Mouse (Mus musculus) frontal cortex, postnatal 10 days (tissue): ENCODE measurements around the gene Gm10309.
A peak's percentile ranks its signal among the peaks of the same experiment; 100 is the strongest.
"Not testable (repeated sequence)": the region's sequence is repeated elsewhere in the genome, so short reads cannot be mapped to it uniquely, and the experiment has no call there.

Source experiments
- DNase-seq, 2 experiments: peaks; one replicate each; pipeline ENCODE4 v3.0.0; 2022; ENCODE audit warnings: low spot score in 2 of 2, mixed read lengths in 1 of 2

Gene Gm10309

DNA sequence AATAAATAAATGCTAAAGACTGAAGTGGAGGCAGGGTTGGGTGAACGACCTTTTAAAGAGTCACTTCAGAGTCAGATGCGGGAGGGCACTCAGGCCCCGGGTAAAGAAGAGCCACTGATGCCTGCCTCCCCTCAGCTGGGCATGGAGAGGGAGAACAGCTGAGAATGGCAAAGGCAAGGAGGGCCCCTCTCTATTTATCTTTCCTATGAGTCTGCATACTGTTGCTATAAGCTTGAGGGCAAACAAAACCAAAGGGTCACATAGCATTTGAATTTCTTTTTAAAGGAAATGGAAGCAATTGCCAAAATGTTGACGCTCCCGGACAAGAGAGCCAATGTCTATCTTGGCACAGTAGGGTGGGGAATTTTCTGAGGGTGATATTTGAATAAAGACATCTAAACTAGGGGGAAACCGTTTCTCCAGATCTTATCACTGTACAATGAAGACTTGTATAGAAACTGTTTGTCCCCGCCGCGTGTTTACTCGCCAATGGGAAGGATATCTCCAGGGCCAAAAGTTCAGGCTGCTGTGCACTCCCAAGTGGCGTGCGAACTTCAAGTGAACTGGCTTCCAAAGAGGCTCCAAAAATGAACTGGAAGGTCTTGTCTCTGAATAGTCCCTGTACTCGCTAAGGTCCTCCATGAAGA is 10.1 kb upstream of the Gm10309 start:
- no peak for DNase-seq

- DNase-seq = no peak
These were observed 4.8 kb upstream of the Gm10309 start for GRCm38 (mm10) chr17:86509871-86510270.

DNA sequence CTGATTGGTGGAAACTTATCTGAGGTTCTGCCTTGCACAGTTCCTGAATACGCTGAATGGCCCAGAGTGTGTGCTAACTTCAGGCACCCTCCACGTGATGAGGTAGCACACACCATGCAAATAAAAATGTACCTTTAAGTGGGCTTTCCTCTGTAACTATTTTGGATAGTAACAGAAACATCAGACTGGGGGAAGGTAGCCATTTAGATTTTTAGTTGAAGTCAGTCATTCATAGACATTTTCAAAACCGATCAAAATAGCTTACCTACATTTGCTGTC is 3.1 kb upstream of the Gm10309 start:
- DNase-seq = no peak

DNA sequence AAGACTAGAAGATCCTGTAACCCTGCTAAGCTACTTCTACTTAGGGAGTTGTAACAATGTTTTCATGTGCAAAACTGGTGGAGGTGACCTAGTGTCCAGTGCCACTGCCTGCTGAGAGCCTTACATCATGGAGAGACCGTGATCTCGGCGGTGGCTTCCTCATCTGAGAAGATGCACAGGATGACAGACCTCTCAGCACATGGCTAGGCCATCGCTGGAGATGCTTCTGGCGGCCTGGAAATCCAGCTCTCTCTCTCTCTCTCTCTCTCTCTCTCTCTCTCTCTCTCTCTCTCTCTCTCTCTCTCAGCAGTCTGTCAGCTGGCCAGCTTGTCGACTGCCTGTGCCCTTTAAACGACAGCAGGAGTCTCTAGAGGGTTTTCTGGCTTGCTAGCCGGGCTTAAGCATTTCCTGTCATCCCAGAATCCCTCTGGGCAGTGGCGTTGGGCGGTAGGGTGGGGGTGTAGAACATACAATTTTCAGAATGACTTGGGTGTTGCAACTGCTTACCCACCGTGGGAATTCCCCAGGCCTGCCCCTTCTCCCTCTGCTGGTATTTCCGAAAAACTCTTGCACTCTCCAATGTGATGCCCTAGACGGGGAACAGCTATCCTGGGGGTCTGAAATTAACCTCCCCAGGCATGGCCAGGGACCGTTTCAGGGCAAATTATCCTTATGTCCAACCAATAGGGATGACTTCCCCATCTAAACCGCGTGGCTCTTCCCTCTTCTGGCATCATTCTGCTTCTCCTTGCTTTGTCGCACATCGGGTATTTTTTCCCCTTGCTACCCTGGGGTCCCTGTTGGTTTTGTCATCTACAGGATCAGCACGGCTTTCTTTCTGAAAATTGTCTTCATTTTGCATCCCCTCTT is 2.5 kb upstream of the Gm10309 start:
- no peak for DNase-seq

DNA sequence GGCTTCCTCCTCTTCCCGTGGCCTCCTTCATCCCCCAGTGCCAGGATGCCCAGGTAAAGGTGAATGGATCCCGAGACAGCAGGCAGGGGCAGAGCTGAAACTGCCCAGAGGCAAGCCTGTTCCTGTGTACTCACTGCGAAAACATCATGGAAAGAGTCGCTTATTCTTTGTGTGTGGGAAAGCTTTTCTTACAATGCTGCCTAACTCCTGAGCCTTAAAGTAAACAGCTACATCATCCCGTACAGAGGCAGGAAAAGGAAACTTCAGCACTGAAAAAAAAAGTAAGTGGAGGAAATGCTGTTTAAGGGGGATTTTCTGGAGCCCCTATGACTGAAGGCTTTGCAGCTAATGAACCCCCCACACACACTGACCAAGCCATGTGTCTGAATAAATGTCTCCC is 1.8 kb upstream of the Gm10309 start:
- no peak for DNase-seq

DNA sequence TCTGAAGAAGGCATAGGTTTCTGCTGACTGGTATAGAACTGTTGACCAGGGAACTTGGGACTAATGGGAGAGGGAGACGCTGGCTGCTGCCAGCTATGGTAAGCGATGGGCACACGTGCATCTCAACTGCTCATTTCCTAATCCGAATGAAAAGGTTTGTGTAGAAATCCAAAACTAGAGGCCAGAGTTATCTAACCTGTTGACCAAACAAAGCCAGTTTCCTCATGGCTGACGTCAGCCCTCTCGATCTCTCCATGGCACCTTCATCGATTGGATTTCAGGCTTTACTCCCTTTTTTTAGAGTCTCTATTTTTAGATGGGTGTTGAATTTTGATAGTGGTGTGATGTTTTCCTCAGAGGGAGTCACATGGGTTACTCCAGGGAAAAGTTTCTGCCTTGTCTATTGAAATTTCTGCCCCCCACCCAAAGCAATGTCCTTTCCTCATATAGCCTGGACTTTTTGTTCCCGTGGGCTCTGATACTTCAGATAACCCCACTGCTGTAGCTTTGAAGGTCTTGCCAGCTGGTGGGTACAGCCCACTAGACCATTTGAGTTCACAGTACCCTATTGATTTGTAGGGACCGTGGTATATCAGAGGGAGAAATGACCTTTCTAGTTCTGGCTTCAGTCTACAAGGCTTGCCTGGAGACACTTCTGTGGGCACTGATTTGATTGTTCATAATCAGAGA is 1.7 kb downstream of the Gm10309 start:
- no peak for DNase-seq

DNA sequence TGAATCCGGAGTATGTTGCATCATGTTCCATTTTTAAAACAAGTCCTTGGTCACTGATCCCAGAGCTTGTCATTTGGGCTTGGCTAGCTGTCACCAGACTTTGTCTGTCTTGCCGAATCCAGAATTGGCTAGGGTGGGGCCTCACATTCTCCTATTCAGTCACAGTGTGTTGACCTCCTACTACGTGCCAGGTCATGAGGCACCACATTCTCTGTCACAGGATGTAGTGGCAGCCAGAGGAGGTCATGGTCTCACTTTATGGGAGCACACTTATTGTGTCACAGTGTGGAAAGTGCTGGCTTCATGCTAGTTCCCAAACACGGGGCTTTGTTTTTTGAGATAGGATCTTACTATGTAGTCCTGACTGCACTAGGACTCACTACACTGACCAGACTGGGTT is 3.6 kb downstream of the Gm10309 start:
- no peak for DNase-seq

- no peak for DNase-seq
These were observed 5.5 kb downstream of the Gm10309 start for GRCm38 (mm10) chr17:86499359-86500045.

DNA sequence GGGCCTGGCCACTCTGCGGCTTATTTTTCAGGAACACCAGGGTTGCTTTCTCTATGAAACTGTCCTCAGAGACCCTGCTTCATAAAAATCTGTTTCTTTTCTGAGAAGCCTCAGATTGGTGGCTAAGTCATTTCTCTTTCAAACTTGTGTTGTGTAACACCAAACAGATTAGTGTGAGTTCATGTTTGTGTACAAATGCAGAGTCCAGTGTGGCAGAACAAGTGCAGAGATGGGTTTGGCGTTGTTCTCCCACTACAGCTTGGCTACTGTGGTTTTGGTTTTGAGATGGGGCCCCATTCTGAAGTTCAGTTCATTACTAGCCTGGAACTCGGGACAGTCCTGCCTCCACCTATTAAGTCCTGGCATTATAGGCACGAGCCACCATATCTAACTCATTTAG is 7.7 kb downstream of the Gm10309 start:
- no peak for DNase-seq

DNA sequence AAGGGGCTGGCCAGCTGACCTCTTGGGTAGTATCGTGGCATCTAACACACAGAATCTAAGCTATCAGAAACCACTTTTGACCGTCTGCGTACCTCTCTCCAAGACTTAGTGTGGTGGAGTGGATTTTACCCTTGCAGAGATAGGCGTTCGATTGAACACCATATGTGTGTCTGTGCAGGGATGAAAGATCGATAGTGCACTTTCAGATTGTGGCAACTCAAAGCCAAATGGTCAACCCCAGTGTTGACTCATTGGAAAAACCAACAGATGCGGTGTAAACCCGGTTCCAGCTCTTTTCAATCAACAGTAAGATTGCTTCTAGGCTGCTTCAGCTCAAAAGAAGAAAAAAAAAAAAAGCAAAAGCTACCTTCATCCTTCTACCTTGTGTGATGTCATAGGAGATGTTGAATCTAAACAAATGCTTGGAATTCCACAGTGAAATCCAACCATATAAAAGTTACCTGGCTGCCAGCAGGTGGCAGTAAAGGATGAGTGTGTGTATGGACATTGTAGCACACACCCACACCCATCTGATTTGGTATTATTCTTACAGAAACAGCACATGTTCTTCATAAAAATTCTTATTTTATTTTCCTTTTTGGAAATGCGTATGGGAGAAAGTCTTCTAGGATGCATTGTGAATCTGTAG is 8.8 kb downstream of the Gm10309 start:
- no peak for DNase-seq

- DNase-seq = no peak
These were observed 10.1 kb downstream of the Gm10309 start for GRCm38 (mm10) chr17:86494895-86495294.

DNA sequence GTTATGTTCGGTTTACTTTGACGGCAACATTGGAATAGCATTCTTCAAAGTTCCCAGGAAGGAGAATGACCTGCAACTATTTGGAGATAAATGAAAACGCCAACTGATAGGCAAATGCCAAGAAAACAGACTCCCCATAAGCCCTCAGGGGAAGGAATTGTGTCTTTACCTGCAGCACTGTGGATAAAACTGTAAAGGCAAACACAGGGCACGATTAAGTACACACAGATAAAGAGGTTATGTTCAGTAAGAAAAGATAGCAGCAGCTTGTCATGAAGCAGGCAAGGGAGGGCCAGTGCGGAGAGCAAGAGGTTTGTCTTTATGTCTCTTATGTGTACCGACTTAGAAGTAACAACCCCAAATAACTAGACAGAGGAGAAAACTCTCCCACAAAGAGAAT is 10.5 kb downstream of the Gm10309 start:
- DNase-seq = no peak

DNA sequence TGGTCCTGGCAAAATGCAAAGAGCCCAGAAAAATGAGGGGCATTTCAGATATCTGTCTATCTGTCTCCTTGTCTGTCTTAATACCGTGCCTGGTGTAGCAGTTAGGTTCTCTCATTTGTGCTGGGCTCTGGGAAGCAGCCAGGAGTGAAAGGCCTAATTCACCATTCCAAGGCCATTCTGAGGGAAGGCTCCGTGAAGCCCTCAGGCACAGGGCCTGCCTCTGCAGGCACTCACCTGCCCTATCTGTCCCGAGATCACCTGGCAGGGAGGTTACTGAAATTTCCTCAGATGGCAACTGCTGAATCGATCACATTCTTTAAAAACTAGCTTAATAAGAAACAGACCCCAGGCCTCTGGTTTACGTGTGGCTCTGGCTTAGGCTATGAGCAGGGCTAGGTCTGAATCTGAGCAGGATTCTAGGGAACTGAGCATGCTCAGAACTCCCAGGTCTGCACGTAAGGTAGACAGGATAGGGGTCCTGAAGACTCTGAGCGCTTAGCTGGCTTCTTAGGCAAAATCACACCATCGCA is 11.1 kb downstream of the Gm10309 start:
- no peak for DNase-seq

DNA sequence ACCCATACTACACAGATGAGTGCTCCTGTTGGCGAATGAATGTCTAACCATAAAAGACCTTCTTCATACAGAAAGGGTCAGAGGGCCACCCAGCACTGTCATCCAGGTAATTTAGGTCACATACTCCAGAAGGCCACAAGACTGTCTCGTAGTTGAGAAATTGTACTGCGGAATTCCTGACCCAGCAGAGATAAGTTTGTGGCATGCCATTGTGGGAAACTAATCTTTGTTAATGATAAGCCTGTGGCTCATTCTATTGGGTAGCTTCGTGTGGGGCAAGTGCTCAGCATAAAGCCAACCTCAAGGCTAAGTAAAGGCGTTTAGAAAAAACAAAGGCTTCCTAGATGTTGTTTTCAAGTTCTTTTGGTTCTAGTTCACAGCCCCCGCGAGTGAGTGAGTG is 12.7 kb downstream of the Gm10309 start:
- DNase-seq = no peak

- no peak for DNase-seq
These were observed 15.2 kb downstream of the Gm10309 start for GRCm38 (mm10) chr17:86489827-86490226.

- no peak for DNase-seq
These were observed 17.6 kb downstream of the Gm10309 start for GRCm38 (mm10) chr17:86487450-86487849.

DNA sequence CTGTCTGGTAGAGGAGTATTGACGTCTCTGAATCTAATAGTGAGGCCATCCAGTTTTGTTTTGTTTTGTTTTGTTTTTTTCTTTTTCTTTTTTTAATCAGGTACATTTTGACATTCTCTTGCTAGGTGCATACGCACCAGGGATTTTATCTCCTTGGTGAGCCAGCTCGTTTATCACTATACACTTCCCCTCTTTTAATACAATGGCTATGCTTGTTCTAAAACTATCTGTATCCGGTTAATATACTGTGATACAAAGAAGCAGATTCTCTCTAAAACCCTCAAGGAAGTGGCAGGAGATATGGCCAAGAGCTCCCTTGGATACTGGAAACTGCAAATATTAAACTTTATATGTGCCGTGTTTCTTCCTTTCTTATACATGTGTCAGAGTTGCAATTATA is 18.4 kb downstream of the Gm10309 start:
- no peak for DNase-seq

DNA sequence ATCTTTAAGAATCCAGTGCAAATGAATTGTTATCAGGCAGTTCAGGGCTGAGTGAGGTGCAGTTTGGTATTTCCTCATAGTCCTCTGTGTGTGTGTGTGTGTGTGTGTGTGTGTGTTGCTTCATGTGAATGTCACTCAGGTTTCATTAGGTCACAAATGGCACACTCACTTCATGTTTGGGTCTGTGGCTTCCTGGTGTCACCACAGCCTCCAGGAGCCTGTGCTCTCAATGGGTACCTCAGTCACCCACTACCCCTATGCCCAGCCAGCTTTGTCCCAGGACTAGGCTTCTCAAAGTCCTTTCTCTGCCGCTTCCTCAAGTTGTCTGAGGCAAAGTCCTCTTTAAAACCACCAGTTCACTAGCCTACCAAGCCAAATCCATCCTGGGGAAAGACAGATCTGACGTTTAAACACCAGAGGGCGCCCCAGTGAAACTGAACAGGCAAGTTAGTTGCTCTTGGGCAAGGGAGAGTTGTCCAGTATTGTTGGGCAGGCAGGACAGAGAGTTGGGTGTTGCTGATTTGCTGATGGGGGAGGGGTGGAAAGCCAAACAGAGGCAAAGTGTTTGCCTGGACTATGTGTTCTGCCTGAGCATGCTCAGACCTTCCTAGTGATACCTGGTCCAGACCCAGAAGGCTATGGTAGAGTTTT is 20.8 kb downstream of the Gm10309 start:
- peak; percentile 50 to 76 for DNase-seq

DNA sequence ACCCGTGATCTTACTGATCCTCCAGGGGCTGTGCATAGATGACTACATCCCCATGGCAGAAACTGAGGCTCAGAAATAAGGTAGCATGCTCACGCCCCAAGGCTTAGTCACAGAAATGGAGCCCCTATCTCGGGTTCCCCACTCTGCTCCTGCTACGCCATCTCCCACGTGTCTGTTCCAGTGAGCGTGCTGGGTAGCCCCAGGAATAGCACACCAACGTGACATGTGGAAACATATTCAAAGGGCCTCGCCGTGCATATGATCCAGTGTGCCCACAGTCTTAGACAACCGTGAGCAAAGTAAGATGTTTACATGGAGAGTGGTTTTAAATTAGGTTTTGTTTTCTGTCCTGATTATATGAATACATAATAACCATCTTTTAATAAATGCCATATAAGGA is 22.4 kb downstream of the Gm10309 start:
- DNase-seq = no peak

DNA sequence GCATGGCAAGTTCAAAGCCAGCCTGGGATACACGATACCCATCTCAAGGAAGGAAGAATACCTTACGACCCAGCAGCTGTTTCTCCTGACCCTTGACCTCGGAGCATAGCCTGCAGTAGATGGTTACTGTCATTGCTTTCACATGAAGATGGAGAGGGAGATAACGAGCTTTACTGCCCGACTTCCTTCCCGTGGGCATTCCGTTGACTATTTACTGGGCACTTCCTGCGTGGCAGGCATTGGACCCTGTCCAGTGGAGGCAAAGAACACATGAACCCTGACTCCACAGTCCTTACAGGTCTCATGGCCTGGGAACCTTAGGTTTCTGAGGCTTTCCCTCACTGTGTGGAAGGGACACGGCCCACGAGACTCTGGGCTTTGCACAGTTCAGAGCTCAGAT is 25.6 kb downstream of the Gm10309 start:
- DNase-seq = no peak

GRCm38 (mm10) chr17:86477401-86477800 is 27.6 kb downstream of the Gm10309 start:
- DNase-seq = not testable (repeated sequence)
